Mouse (Mus musculus): ENCODE measurements around the gene Amfr. TPM values are rescaled to one million over a fixed set of nuclear protein-coding genes. Genes with fewer than 3 reads are reported as not detected.
A peak's percentile ranks its signal among the peaks of the same experiment; 100 is the strongest.

Amfr gene
- total and polyA plus RNA-seq, 3 experiments = 80.1 to 292 (median 90.0) TPM

GRCm38 (mm10) chr8:94023916-94024315, 11.3 kb upstream of the Amfr start (continued):
- TF ChIP-seq GABPA (IDR thresholded peaks at IDR 0.05; ENCODE audit: low read depth, low read length) = no peak
- TF ChIP-seq CHD2 (IDR thresholded peaks at IDR 0.05; ENCODE audit: low read length) = no peak
- no peak for TF ChIP-seq POLR2AphosphoS5 (IDR thresholded peaks at IDR 0.05; ENCODE audit: borderline replicate concordance, low read depth, low read length)
- TF ChIP-seq RAD21 (IDR thresholded peaks at IDR 0.05; ENCODE audit: low read depth, low read length) = no peak

GRCm38 (mm10) chr8:94013026-94013612, 477 bp upstream of the Amfr start:
- Histone ChIP-seq H3K79me2 (ENCODE audit: control insufficient read depth, insufficient read depth, low read length, poor library complexity) (peaks cover 38% of the 10 kb centered on the region), H3K4me3 (ENCODE audit: control insufficient read depth in 1 of 2, insufficient read depth in 1 of 2, low read depth in 2 of 2, low read length in 2 of 2) (peak overlapping the region; percentile 73 to 78), H3K4me1 (ENCODE audit: control insufficient read depth in 1 of 2, insufficient read depth in 2 of 2, low read length in 2 of 2) (peaks cover 16 to 20% of the 10 kb centered on the region in 2 experiments), H3K27me3 (ENCODE audit: control insufficient read depth in 1 of 2, insufficient read depth in 2 of 2, low read length in 2 of 2) (no peaks in the 10 kb centered on the region), H3K36me3 (ENCODE audit: control insufficient read depth in 1 of 2, insufficient read depth in 2 of 2, low read length in 2 of 2) (peaks cover 0 to 22% of the 10 kb centered on the region in 2 experiments; a peak in 2 of 4 replicates), H3K27ac (ENCODE audit: control insufficient read depth, low read depth, low read length) (peak overlapping the region; percentile 71), H3K9ac (ENCODE audit: control insufficient read depth, low read depth, low read length, poor library complexity, severe bottlenecking) (peak overlapping the region; percentile 99), H3K9me3 (replicated peaks; ENCODE audit: insufficient read depth, low read length) (no peaks in the 10 kb centered on the region)
- peak; percentile 57 for DNase-seq (ENCODE audit: low read depth, low spot score)
- TF ChIP-seq MYC (IDR thresholded peaks at IDR 0.05; ENCODE audit: low read depth, low read length) = peak; percentile 74; the same call in 1 of the 2 replicates
- TF ChIP-seq USF1 (IDR thresholded peaks at IDR 0.05; ENCODE audit: low read depth, low read length) = no peak
- peak; percentile 80 for TF ChIP-seq GATA1 (IDR thresholded peaks at IDR 0.05; ENCODE audit: low read depth, low read length)
- no peak for TF ChIP-seq RAD21 (IDR thresholded peaks at IDR 0.05; ENCODE audit: low read depth, low read length)
- no peak for TF ChIP-seq BHLHE40 (IDR thresholded peaks at IDR 0.05; ENCODE audit: borderline replicate concordance, low read depth, low read length)
- no peak for TF ChIP-seq ZKSCAN1 (IDR thresholded peaks at IDR 0.05; ENCODE audit: low read depth, low read length)
- TF ChIP-seq USF2 (IDR thresholded peaks at IDR 0.05; ENCODE audit: borderline replicate concordance in 1 of 2, insufficient read depth in 1 of 2, low read depth in 1 of 2, low read length in 2 of 2) = no peak
- TF ChIP-seq POLR2A (IDR thresholded peaks at IDR 0.05; ENCODE audit: control insufficient read depth in 1 of 2, insufficient read depth in 1 of 2, low read depth in 1 of 2, low read length in 2 of 2, poor library complexity in 1 of 2) = no peak
- peak; percentile 60; the same call in 1 of the 2 replicates for TF ChIP-seq ETS1 (IDR thresholded peaks at IDR 0.05; ENCODE audit: low read depth, low read length)
- no peak for TF ChIP-seq ZC3H11A (IDR thresholded peaks at IDR 0.05; ENCODE audit: low read depth, low read length)
- no peak for TF ChIP-seq ZMIZ1 (IDR thresholded peaks at IDR 0.05; ENCODE audit: low read depth, low read length)
- no peak for TF ChIP-seq CTCF (IDR thresholded peaks at IDR 0.05 in 2 of 3, conservative IDR thresholded peaks at IDR 0.05 in 1 of 3; ENCODE audit: control insufficient read depth in 1 of 3, insufficient read depth in 1 of 3, low read depth in 2 of 3, low read length in 3 of 3, poor library complexity in 1 of 3, severe bottlenecking in 1 of 3)
- TF ChIP-seq NRF1 (IDR thresholded peaks at IDR 0.05; ENCODE audit: insufficient read depth, low read depth, low read length, poor library complexity, severe bottlenecking) = no peak
- TF ChIP-seq MYB (IDR thresholded peaks at IDR 0.05; ENCODE audit: low read depth, low read length) = no peak
- 0 out of 2 replicates have a peak, but pooled peaks have one; percentile 12 for TF ChIP-seq ELF1 (IDR thresholded peaks at IDR 0.05; ENCODE audit: low read depth, low read length)
- TF ChIP-seq UBTF (IDR thresholded peaks at IDR 0.05; ENCODE audit: borderline replicate concordance, insufficient read depth, low read depth, low read length) = no peak
- TF ChIP-seq MAZ (IDR thresholded peaks at IDR 0.05; ENCODE audit: low read depth, low read length) = no peak
- no peak for TF ChIP-seq TAL1 (IDR thresholded peaks at IDR 0.05; ENCODE audit: low read length)
- TF ChIP-seq TCF12 (IDR thresholded peaks at IDR 0.05; ENCODE audit: low read depth, low read length) = peak; percentile 78
- TF ChIP-seq MAX (IDR thresholded peaks at IDR 0.05; ENCODE audit: low read length) = no peak
- no peak for TF ChIP-seq CHD2 (IDR thresholded peaks at IDR 0.05; ENCODE audit: low read length)
- peak; percentile 67 to 69; a peak in 3 of 4 replicates for TF ChIP-seq EP300 (IDR thresholded peaks at IDR 0.05; ENCODE audit: low read depth in 1 of 2, low read length in 2 of 2)
- TF ChIP-seq RCOR1 (IDR thresholded peaks at IDR 0.05; ENCODE audit: low read depth, low read length) = peak; percentile 72
- TF ChIP-seq JUND (IDR thresholded peaks at IDR 0.05; ENCODE audit: low read depth, low read length) = no peak
- TF ChIP-seq ZNF384 (IDR thresholded peaks at IDR 0.05; ENCODE audit: low read depth, low read length) = no peak
- TF ChIP-seq CHD1 (IDR thresholded peaks at IDR 0.05; ENCODE audit: low read depth, low read length) = no peak
- TF ChIP-seq MXI1 (IDR thresholded peaks at IDR 0.05; ENCODE audit: low read depth, low read length) = peak; percentile 97
- no peak for TF ChIP-seq GABPA (IDR thresholded peaks at IDR 0.05; ENCODE audit: low read depth, low read length)
- no peak for TF ChIP-seq TBP (IDR thresholded peaks at IDR 0.05; ENCODE audit: low read depth, low read length)
- peak; percentile 79 for TF ChIP-seq SIN3A (IDR thresholded peaks at IDR 0.05; ENCODE audit: low read length)
- no peak for TF ChIP-seq SMC3 (IDR thresholded peaks at IDR 0.05; ENCODE audit: low read depth, low read length)
- no peak for TF ChIP-seq KAT2A (conservative IDR thresholded peaks at IDR 0.05; ENCODE audit: low read depth, low read length)
- TF ChIP-seq POLR2AphosphoS5 (IDR thresholded peaks at IDR 0.05; ENCODE audit: borderline replicate concordance, low read depth, low read length) = no peak
- no peak for TF ChIP-seq POLR2AphosphoS2 (IDR thresholded peaks at IDR 0.05; ENCODE audit: low read length)

Data from MEL (cell line).